Mouse (Mus musculus) layer of hippocampus, adult 9-11 months (tissue): ENCODE data around the gene 4931409K22Rik.
"Not testable (repeated sequence)": the region's sequence is repeated elsewhere in the genome, so short reads cannot be mapped to it uniquely, and the experiment has no call there.

Source experiments
- DNase-seq: peaks from one replicate; pipeline ENCODE4 v3.0.0; 2022

The 4931409K22Rik gene

DNA sequence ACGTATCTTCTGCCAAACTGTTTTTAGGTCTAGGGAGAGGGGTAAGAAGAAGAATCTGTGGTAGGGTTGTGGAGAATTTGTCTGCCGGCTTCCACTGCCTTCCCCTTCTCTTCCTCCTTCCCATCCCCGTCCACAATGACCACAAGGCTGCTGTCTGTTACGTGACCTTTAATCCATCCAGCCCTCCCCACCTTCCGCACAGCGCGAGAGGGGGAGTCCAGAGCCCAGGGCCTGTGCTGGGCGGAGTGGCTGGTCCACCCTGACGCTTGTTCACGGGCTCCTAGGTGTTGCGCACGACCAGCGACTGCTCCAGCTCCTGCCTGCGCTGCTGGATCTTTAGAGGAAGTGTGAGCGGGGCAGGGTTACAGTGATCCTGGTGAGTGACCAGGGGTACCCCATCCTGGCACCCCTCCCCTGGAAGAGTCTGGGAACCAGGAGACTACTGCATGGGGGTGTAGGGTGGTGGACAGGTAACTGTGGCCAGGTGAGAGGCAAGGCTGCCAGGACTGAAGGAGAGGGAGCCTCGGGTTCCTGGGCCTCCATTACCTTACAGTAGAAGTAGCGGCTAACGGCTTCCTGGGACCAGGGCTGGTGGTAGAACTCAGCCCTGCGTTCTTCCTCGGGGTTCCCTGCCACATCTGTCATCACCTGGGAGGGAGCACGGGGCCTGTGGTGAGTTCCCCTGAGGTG is 36.0 kb upstream of the 4931409K22Rik start:
- DNase-seq = no peak

DNA sequence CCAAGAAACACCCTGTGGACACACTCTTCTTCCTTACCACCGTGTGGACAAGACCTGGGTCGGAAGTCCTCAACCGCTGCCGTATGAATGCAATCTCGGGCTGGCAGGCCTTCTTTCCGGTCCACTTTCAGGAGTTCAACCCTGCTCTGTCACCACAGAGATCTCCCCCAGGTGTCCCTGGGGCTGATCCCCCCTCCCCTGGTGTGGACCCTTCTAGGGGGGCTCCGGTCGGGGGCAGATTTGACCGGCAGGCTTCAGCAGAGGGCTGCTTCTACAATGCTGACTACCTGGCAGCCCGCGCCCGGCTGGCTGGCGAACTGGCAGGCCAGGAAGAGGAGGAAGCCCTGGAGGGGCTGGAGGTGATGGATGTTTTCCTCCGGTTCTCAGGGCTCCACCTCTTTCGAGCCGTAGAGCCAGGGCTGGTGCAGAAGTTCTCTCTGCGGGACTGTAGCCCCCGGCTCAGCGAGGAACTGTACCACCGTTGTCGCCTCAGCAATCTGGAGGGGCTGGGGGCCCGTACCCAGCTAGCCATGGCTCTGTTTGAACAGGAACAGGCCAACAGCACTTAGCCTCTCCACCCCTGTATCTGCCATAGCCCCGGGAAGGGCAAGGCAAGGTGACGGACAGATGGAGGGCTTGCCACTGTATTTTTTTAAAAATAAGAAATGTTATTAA is 35.3 kb upstream of the 4931409K22Rik start:
- DNase-seq = no peak

- no peak for DNase-seq
Observed at GRCm38 (mm10) chr5:24591268-24591721, 34.7 kb upstream of the 4931409K22Rik start.

- no peak for DNase-seq
Observed at GRCm38 (mm10) chr5:24589511-24590500, 33.2 kb upstream of the 4931409K22Rik start.

GRCm38 (mm10) chr5:24587200-24587577 is 30.6 kb upstream of the 4931409K22Rik start:
- DNase-seq = no peak

DNA sequence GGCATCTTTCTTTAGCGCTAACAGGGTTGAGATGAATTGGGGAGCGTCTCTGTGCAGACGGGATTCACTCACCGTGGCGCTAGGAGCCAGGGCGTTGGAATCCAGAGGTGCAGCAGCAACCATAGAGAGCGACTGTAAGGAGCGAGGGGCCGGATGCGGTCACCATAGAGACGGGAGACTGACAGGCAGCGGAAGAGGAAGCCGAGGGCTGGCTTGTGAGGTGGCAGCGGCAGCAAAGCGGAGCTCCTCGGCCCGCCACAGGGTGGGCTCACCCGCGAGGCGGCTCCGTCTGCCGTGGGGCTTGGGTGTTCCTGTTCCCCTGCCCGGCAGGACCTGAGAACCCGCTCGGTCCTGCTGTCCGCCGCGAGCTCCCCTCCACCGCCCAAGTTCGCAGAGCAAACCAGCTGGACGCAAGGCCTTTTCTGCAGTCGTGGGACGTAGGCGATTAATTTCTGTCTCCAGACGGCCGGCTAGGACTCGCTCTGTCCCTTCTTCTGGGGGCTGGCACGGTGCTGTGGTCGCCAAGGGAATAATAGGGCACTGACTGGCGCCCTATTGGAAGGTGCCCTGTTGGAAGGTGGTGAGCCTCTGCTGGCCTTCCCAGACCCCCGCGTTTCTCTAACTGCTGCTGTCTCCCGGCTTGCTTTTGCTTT is 30.1 kb upstream of the 4931409K22Rik start, which contains the start of gene Chpf2:
TSS of gene Chpf2 (plus strand) at position 195 of the 653 bp plus-strand sequence.
- DNase-seq = peak; percentile 86

- DNase-seq = no peak
Observed at GRCm38 (mm10) chr5:24586106-24586505, 29.5 kb upstream of the 4931409K22Rik start.

DNA sequence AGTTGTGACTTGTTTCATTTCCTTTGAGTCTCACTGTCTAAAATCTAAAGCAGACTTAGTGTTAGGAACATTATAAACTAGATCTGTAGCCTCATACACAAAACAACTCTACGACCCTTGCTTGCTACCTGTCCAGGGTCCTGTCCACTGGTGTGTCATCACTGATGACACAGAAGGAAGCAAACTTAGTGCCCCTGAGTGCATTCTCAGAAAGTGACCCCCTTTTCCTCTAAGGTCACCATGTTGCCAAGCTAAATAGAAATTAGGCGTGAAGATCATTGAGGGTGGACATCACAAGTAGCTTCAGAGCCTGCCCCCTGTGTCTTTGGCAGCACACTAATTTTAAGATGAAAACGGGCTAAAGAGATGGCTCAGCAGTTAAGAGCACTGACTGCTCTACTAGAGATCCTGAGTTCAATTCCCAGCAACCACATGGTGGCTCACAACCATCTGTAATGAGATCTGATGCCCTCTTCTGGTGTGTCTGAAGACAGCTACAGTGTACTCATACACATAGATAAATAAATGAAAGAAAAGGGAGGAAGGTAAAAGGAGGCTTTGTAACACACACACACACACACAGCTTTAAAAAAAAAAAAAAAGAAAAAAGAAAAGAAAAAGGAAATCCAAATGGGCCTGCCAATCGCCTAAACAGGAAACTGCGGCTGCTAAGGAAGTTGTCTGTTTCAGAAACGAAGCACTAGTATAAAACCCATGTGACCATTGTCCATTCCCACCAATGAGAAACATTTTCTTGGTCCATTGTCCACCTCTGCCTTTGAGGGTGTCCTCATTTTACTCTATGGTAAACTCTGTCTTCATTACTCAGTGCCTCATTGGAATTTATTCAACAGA is 21.7 kb upstream of the 4931409K22Rik start:
- no peak for DNase-seq

- DNase-seq = peak; percentile 100
Observed at GRCm38 (mm10) chr5:24577183-24577929, 20.7 kb upstream of the 4931409K22Rik start, which contains the start of gene Abcf2. Gene Abcf2, minus strand, starts transcription at chr5:24577467.

DNA sequence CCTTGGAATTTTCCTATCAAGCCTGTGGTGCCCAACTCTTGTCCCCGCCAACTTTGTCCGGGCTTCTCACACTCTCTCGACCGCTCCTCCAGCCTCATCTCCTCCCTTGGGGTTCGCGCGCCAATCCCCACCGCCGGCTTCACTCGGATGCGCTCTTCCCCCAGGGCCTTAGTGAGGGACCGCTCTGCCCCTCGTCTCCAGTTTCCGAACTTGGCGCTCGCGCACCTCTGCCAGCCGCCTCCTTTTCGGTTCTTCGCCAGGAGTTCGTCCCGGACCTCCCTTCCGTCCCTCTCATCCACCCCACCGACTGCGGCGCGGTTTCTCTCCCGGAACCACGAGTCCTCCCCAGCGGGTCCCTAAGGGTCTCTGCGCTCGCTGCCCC is 20.2 kb upstream of the 4931409K22Rik start:
- DNase-seq = no peak

GRCm38 (mm10) chr5:24575948-24576347 is 19.3 kb upstream of the 4931409K22Rik start:
- no peak for DNase-seq

DNA sequence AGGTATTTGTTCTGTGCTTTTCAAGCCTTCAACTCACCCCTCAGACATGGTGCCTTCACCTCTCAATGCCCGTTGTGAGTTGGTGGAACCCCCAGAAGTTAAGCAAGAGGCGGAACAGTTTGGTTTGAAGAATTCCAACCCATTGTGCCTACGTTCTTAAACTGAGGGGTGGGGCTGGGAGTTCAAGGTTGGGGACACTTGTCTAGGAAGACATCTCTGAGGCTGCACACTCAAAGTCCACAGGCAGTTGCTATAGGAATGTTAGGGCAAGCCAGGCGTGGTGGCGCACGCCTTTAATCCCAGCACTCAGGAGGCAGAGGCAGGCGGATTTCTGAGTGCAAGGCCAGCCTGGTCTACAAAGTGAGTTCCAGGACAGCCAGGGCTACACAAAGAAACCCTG is 1.3 kb downstream of the 4931409K22Rik start:
- DNase-seq = not testable (repeated sequence)

- no peak for DNase-seq
Observed at GRCm38 (mm10) chr5:24553621-24554244, 2.9 kb downstream of the 4931409K22Rik start.

GRCm38 (mm10) chr5:24551317-24551688 is 5.3 kb downstream of the 4931409K22Rik start:
- no peak for DNase-seq

- peak; percentile 30 for DNase-seq
Observed at GRCm38 (mm10) chr5:24550598-24551316, 5.9 kb downstream of the 4931409K22Rik start.

DNA sequence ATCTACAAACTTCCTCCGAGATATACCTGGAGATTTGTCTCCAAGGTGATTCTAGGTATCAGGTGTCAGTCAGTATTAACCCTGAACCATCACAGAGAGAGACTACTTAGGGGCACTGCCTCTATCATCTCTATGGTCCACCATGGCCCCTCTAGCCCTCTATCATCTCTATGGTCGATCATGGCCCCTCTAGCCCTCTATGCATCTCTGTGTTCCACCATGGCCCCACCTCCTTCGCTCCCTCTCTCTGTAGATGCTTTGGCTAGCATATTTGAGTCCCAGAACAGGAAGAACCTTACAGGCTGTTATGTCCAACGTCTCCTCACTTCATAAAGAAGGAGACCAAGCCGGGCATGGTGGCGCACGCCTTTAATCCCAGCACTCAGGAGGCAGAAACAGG is 14.0 kb downstream of the 4931409K22Rik start:
- no peak for DNase-seq

GRCm38 (mm10) chr5:24541144-24541569 is 15.5 kb downstream of the 4931409K22Rik start:
- DNase-seq = no peak

GRCm38 (mm10) chr5:24540387-24541143 is 16.0 kb downstream of the 4931409K22Rik start, which contains the start of gene Asb10:
Gene Asb10, minus strand, starts transcription at chr5:24540978.
- peak; percentile 69 for DNase-seq
